Mouse (Mus musculus) liver, embryonic 14.5 days (tissue): Measurements from ENCODE around the gene Erv3. TPM values are rescaled to one million over a fixed set of nuclear protein-coding genes. Genes with fewer than 3 reads are reported as not detected.

Experiments used
- ATAC-seq: fragments of 200-750 bp; cut with Nextera tagmentation; 2 replicates; pipeline ENCODE4 v1.8.0; 2017; ENCODE audit warnings: moderate number of reproducible peaks, mild to moderate bottlenecking, moderate library complexity; ENCODE audit not compliant: insufficient read depth
- DNase-seq, 3 experiments: peaks; one replicate each; pipeline ENCODE4 v3.0.0-alpha.2; 2012 to 2013; ENCODE audit warnings: low read depth in 3 of 3, low spot score in 3 of 3
- H3K27ac ChIP-seq: fragments of 300-500 bp; sonication (generic); 2 replicates; pipeline ENCODE4 v1.5.1; 2014; ENCODE audit warnings: moderate library complexity, mild to moderate bottlenecking, control low read depth, inconsistent platforms
- H3K27me3 ChIP-seq: fragments of 300-500 bp; sonication (generic); 2 replicates; pipeline ENCODE4 v1.6.1; 2014; ENCODE audit warnings: mild to moderate bottlenecking, low read length, moderate library complexity; ENCODE audit not compliant: control insufficient read depth, insufficient read depth
- H3K36me3 ChIP-seq: fragments of 300-500 bp; sonication (generic); replicated peaks from 2 replicates; pipeline ENCODE4 v1.6.1; 2014; ENCODE audit warnings: low read depth; ENCODE audit not compliant: control insufficient read depth, insufficient read depth
- H3K4me1 ChIP-seq, 2 experiments: fragments of 200-500 bp in 1 of 2; fragments of 300-500 bp in 1 of 2; sonication (generic) in 1 of 2; replicated peaks; 2 replicates each; pipeline ENCODE4 v1.6.1; 2012 to 2014; ENCODE audit warnings: antibody characterized with exemption in 1 of 2, inconsistent platforms in 1 of 2, low read length in 1 of 2; ENCODE audit not compliant: control insufficient read depth in 2 of 2, insufficient read depth in 2 of 2
- H3K4me2 ChIP-seq: fragments of 300-500 bp; sonication (generic); 2 replicates; pipeline ENCODE4 v1.6.1; 2014; ENCODE audit warnings: low read depth, mild to moderate bottlenecking, control low read depth, moderate library complexity
- H3K4me3 ChIP-seq, 2 experiments: fragments of 200-500 bp in 1 of 2; fragments of 300-500 bp in 1 of 2; sonication (generic) in 1 of 2; 2 replicates each; pipeline ENCODE4 v1.5.1; 2012 to 2014; ENCODE audit warnings: low read depth in 2 of 2, low read length in 2 of 2, mild to moderate bottlenecking in 2 of 2, control low read depth in 1 of 2, inconsistent platforms in 1 of 2, moderate library complexity in 1 of 2; ENCODE audit not compliant: insufficient read depth in 1 of 2
- H3K9ac ChIP-seq: fragments of 300-500 bp; sonication (generic); replicated peaks from 2 replicates; pipeline ENCODE4 v1.6.1; 2014; ENCODE audit warnings: mild to moderate bottlenecking, control low read depth, moderate library complexity
- H3K9me3 ChIP-seq: fragments of 300-500 bp; sonication (generic); 2 replicates; pipeline ENCODE4 v1.6.1; 2016; ENCODE audit warnings: low read length, mixed read lengths; ENCODE audit not compliant: control insufficient read depth
- CTCF ChIP-seq: IDR thresholded peaks from 2 replicates; pipeline ENCODE4 v1.5.1; 2016; ENCODE audit warnings: antibody characterized with exemption, low read depth, control low read depth
- EP300 ChIP-seq: IDR thresholded peaks from 2 replicates; pipeline ENCODE4 v1.6.1; 2016; ENCODE audit warnings: antibody characterized with exemption, low read depth
- WGBS: fragments of 180-500 bp; shearing (Covaris S2); extraction: QIAGEN DNeasy Blood & Tissue Kit; methylation state at CpG from one replicate; pipeline ENCODE4 v1.1.7; 2014; ENCODE audit not compliant: insufficient replicate concordance; 5-methylcytosine and 5-hydroxymethylcytosine counted together
- polyA plus RNA-seq, 2 experiments: library from polyadenylated mRNA; depleted of rRNA in 1 of 2; stranded (reverse) in 1 of 2; unstranded in 1 of 2; fragments of >200 nt; fragmentation: Nextera tagmentation in 1 of 2; extraction: Ambion mirVana in 1 of 2; gene quantifications; 2 replicates each; pipeline versions ENCODE4 v1.2.1 to v1.2.3; 2012 to 2014

The Erv3 gene
- polyA plus RNA-seq, 2 experiments: 0.01 TPM; not detected in 1

DNA sequence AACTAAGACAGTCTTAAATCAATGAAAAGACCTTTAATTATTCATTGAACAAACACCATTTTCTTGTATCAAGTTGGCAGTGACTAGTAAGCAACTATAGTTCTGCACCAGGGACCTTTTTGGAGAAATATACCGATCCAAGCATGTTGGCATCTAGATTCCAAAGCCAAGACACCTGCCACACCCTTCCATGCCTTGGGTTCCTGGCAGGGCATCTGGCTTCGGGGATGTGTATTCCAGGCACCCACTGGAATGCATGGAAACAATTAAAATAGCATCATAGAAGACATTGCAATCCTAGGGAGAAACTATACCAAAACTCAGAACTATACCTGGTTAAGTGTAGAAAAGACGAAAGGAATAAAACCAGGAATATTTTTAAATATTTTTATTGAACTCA lies 46.7 kb upstream of the Erv3 start:
- no peaks in the 10 kb centered on the region for H3K36me3 ChIP-seq
- H3K4me1 ChIP-seq: peaks cover 34 to 47% of the 10 kb centered on the region in 2 experiments
- H3K9ac ChIP-seq: no peak overlapping the region
- DNase-seq (no peak), ATAC-seq (no peak)
- 86% methylated on average over 3 of the region's 3 CpGs for WGBS
- no peak overlapping the region for H3K4me2 ChIP-seq
- H3K4me3 ChIP-seq: no peak overlapping the region
- no peaks in the 10 kb centered on the region for H3K9me3 ChIP-seq
- no peak overlapping the region for H3K27ac ChIP-seq
- H3K27me3 ChIP-seq: no peaks in the 10 kb centered on the region
- TF ChIP-seq EP300 (no peak), CTCF (no peak)

DNA sequence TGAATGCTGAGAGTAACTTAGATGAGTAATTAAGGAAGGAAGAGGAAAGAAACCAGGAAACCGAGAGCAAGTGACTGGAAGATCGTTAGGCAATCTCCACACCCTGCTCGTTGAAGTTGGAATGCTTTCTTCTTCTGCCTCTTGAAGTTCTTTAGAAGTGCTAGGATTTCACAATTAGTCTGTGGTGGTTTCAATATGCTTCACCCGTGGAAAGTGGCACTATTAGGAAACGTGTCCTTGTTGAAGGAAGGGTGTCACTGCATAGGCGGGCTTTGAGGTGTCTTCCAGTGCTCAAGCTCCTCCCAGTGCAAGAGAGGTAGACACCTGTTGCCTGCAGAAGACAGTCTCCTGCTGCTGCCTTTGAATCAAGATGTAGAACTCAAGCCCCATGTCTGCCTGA lies 46.2 kb upstream of the Erv3 start:
- TF ChIP-seq EP300 (no peak), CTCF (no peak)
- Histone ChIP-seq H3K27me3 (no peaks in the 10 kb centered on the region), H3K9ac (no peak overlapping the region), H3K4me2 (peak overlapping the region; percentile 63), H3K4me3 (no peak overlapping the region), H3K36me3 (no peaks in the 10 kb centered on the region), H3K9me3 (no peaks in the 10 kb centered on the region), H3K27ac (peak overlapping the region; percentile 89), H3K4me1 (peaks cover 31 to 46% of the 10 kb centered on the region in 2 experiments)
- DNase-seq (no peak), ATAC-seq (no peak)
- WGBS: 36% methylated on average over 6 of the region's 6 CpGs

DNA sequence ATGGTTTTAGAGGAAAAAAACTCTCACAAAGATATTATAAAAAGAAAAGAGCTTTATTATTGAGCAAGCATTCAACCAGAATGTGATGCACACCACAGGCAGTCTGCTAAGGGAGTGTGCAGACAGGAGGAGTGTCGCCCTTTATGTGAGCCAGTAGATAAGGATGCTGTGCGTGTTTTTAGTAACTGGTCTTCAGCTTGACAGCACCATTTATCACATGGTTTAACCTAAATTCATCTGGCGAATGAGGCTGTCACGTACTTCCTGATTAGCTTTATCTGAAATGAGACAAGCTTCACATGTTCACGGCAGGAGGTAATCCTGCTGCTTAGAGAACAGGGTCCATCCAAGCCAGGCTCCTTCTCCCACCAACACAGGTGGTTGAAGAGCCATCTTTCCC lies 45.5 kb upstream of the Erv3 start:
- Histone ChIP-seq H3K9ac (peak overlapping the region; percentile 47; the same call in 1 of the 2 replicates), H3K27ac (peak overlapping the region; percentile 89)

GRCm38 (mm10) chr2:131902867-131903266 lies 43.3 kb upstream of the Erv3 start:
- H3K27ac ChIP-seq: no peak overlapping the region
- H3K4me2 ChIP-seq: no peak overlapping the region
- H3K9ac ChIP-seq: no peak overlapping the region
- H3K27me3 ChIP-seq: no peaks in the 10 kb centered on the region
- no peak for TF ChIP-seq EP300
- TF ChIP-seq CTCF: no peak
- DNase-seq (no peak), ATAC-seq (no peak)
- 27% methylated on average over 8 of the region's 8 CpGs for WGBS
- H3K36me3 ChIP-seq: no peaks in the 10 kb centered on the region
- peaks cover 20 to 35% of the 10 kb centered on the region in 2 experiments for H3K4me1 ChIP-seq
- H3K9me3 ChIP-seq: no peaks in the 10 kb centered on the region
- no peak overlapping the region for H3K4me3 ChIP-seq

More for the DNA sequence above, 45.5 kb upstream of the Erv3 start:
- Histone ChIP-seq H3K9me3 (no peaks in the 10 kb centered on the region), H3K4me1 (peaks cover 26 to 44% of the 10 kb centered on the region in 2 experiments), H3K36me3 (no peaks in the 10 kb centered on the region), H3K4me2 (peak overlapping the region; percentile 63), H3K27me3 (no peaks in the 10 kb centered on the region), H3K4me3 (0 out of 4 replicates have a peak overlapping the region, but pooled peaks of 1 of the 2 experiments have one; percentile 16)
- peak; percentile 70 to 73 (median 71) for DNase-seq
- 8% methylated on average over 5 of the region's 5 CpGs for WGBS
- ATAC-seq: peak; percentile 87
- TF ChIP-seq EP300: peak; percentile 91
- TF ChIP-seq CTCF: peak; percentile 13; the same call in 1 of the 2 replicates

DNA sequence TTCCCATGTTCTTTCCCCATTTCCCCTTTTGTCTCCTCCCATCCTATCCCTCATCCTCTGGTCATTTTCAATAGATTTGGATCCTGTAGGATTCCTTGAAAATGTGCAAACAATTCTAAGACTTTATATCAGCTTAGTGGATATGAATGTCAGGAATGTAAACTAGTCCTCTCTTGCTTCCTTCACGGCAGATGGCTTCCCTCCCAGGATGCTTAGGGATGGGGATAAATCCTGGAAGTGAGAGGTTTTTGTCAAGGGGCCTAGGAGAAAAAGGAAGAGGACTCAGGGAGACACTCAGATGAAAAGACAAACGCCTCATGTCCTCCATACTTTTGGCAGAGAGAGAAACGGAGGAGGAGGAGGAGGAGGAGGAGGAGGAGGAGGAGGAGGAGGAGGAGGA lies 42.9 kb upstream of the Erv3 start:
- WGBS: 63% methylated on average over 3 of the region's 3 CpGs
- H3K4me3 ChIP-seq: no peak overlapping the region

More for the DNA sequence above, 42.9 kb upstream of the Erv3 start:
- Histone ChIP-seq H3K27ac (no peak overlapping the region), H3K4me2 (no peak overlapping the region), H3K9ac (no peak overlapping the region), H3K4me1 (peaks cover 20 to 35% of the 10 kb centered on the region in 2 experiments), H3K9me3 (no peaks in the 10 kb centered on the region), H3K27me3 (no peaks in the 10 kb centered on the region), H3K36me3 (no peaks in the 10 kb centered on the region)
- DNase-seq (no peak), ATAC-seq (no peak)
- no peak for TF ChIP-seq EP300
- no peak for TF ChIP-seq CTCF
